Mouse (Mus musculus): Measurements from ENCODE around the gene Pdcd6ip.
A peak's percentile ranks its signal among the peaks of the same experiment; 100 is the strongest.
"Not testable (repeated sequence)": the region's sequence is repeated elsewhere in the genome, so short reads cannot be mapped to it uniquely, and the experiment has no call there.

The Pdcd6ip gene

DNA sequence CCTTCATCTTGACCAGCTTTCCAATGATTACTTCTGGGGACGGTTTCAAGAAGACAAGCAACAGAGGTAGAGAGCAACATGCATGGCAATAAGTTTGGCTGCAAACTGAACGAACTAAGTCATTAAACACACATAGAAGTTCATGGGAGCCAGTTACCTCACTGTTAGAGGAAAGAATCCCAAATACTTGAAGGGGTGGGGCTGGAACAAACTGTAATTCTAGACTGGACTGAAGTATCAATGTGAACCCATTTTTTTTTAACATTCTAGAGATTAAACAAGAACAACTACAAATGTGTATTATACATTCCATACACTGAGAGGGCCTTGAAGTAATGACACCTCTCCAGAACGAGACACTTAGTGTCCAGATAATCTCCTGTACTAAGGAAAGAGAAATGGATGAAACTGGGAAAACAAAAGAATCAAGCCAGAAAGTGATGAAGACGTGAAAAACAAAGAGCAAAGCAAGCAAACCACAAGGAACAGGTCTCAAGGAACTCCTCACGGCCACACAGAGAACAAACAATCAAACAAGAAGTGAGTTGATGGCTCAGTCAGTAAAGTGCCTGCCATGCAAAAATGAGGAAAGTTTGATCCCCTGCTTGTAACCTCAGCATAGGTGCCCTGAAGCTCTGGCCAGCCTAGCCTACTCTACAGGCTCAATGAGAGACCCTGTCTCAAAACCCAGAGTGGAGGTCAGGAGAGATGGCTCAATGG is 6.5 kb downstream of the Pdcd6ip start:
- no peak for DNase-seq

DNA sequence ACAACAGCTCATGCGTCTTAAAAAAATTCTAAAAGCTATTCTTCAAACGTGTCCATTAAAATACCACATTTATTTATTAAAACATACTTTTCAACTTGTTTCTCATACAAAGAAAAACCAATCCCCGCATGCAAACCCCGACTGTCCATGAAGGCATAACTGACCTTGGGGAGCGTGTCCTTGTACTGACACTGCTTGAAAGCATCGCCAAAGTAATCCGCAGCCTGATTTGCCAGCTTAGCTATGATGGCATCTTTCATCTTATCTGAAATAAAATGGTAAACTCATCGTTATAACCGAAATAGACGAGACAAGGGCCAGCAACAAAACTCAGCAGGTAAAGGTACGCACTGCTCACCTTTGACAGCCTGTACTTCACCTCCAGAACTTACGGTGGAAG is 20.6 kb downstream of the Pdcd6ip start:
- no peak for DNase-seq

DNA sequence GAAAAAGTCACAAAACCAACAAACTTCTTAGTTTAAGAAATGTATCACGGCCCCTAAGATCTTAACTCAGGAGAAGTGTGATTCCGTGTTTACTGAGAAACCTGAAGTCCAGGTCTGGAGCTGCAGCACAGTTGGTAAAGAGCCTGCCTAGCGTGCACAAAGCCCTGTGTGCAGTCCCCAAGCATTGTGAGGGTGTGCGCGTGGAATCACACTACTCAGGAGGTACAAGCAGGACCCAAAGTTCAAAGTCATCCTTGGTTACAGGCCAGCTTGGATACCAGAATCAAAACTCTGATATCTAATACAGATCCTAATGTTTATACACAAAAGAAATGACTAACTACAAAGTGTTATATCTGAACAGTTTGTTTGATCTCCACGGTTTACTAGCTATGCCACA is 34.3 kb downstream of the Pdcd6ip start:
- no peak for DNase-seq

DNA sequence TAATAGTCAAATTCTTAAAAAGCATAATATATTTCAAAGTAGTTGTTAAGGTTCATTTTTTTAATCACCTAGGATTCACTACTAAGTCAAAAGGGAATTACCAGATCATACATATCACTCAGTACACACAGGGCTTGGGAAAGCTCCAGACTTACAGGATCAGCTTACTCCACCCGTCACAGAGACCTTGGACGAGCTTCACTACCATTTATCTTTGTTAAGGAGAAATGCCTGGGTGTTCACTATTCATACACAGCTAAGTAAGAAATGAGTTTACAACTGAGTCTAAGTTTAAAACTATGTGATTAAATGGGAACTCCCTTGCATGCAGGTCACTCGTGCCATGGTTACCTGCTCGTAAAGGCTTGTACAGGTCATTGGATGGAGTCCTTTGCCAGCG is 35.7 kb downstream of the Pdcd6ip start:
- DNase-seq: no peak

DNA sequence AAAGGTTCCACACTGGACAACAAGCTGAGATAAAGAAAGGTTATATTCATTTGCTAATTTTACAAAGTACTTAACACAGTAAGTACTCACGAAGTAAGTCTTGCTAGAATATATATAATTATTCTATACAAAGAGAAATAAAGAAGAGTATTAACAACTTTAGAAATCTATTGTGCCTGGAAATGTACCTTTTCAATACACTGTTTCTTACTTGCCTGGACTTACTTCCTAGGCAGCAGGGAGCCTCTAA is 37.3 kb downstream of the Pdcd6ip start:
- DNase-seq: no peak

DNA sequence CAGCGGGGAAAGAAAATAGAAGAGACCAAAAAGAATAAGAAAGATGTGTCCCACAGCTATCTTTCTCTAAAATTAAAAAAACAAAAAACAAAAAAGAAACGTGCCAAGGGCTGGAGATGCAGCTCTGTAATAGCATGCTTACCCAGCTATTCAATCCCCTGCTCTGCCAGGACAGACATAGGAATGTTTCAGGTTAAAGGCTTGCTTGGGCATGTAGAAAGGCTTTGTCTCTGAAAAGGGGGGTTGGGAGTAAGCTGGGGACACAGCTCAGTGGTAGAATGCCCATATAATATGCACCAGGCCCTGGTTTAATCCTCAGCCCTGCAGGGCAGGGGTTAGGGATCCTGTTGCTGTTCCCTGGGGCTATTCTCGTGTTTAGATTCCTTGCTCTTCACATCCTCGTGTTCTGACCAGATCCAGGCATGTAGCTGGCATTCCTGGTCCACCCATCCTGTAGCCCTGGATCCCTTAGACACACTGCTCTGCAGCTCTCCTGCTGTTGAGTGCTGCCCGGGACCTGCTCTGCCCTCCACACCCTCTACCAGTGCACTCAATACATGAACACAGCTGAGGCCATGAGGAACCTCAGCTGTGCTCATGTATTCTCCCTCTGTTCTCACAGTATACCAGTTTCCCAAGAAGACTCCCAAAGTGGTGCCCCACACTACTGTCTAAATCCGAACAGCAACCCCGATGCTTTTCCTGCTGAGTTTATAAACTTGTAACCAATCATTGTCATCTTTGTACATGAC is 37.8 kb downstream of the Pdcd6ip start:
- no peak for DNase-seq

DNA sequence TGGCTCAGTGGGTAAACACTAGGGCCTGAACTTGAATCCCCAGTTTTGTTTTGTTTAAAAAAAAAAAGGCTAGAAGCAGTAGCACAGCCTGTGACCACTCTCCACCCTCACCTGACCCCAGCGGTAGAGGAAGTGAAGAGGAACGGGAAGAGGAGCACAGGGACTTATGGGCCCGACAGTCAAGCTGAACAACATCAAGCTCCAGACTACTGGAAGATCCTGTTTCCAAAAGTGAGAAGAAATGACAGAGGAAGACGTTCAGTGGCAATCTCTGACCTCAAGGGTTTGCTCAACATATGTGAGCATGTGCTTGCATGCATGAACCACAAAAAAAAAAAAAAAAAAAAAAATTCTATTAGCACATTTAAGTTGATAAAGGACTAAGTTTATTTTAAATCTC is 44.6 kb downstream of the Pdcd6ip start:
- DNase-seq: no peak

DNA sequence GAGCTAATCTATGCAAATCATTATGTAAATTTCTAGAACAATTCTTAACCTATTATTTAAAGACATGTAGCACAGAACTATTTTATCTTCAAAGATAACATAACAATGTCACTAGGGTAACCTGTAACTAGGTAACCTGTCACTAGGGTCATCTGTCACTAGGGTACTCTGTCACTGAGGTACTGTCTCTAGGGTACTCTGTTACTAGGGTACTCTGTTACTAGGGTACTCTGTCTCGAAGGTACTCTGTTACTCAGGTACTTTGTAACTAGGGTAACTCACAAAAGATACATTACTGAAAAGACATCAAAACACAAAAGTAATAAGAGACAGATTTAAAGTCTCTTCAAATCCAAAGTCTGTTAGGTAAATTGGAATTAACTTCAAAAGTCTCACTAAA is 50.2 kb downstream of the Pdcd6ip start:
- DNase-seq: no peak

DNA sequence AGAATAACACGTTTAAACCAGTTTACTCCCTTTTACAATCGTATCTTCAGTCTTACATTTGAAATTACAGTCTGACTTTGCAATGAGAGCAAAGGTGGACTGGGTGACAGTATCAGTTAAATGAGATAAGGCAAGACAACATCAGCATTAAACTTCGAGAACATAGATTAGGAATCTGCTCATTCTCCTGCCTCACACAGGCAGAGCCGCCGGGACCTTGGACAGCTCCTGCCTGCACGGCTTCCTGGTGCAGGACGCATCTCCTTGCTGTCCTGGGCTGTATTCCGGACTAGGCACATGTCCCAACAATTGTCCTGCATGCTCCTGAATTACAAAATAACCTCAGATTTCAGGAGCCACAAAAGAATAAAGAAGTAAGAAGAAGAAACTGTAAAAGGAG is 54.5 kb downstream of the Pdcd6ip start:
- no peak for DNase-seq

DNA sequence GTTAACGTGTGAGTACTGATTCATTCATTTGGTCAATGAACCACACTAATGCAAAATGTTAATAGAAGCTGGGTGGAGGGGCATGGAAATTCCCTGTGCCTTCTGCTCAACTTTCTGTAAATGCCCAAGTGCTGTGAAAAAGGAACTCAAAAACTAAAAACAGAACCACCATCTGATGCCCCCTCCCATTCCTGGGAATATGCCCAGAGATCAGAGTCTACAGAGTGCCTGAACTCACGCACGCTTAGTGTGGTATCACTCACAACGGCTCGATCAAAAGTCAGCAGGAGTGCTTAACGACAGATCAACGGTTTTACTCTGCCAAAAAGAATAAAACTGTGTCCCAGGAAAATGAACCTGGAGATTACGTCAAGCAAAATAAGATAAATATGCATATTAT is 57.3 kb downstream of the Pdcd6ip start:
- no peak for DNase-seq

DNA sequence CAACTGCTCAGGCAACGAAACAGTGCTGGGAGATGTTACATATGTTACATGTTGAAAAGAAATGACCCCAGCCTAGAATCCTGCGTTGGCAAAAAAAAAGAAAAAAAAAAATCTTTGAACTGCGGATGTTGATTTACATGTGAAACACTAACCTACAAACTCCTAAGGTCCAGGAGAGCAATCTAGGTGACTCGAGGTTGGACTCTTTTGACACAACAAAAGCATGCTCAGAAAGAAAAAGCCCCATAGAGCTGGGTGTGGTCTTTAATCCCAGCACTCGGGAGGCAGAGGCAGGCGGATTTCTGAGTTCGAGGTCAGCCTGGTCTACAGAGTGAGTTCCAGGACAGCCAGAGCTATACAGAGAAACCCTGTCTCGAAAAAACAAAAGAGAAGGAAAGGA is 58.8 kb downstream of the Pdcd6ip start:
- DNase-seq: not testable (repeated sequence)

DNA sequence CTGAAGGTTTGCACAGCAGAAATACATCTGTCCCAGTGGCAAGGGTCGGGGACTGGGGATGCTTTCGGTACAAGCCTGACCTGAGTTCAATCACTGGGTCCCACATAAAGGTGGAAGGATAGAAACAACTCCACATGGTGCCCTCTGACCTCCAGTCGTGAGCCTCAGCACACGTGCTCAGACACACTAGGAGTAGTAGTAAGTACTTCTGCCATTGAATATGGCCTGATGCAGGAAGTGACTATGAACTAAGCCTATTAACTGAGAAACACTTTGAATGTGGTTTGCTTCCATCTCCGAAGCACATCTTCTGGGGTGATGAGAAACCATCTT is 62.3 kb downstream of the Pdcd6ip start:
- DNase-seq: no peak

DNA sequence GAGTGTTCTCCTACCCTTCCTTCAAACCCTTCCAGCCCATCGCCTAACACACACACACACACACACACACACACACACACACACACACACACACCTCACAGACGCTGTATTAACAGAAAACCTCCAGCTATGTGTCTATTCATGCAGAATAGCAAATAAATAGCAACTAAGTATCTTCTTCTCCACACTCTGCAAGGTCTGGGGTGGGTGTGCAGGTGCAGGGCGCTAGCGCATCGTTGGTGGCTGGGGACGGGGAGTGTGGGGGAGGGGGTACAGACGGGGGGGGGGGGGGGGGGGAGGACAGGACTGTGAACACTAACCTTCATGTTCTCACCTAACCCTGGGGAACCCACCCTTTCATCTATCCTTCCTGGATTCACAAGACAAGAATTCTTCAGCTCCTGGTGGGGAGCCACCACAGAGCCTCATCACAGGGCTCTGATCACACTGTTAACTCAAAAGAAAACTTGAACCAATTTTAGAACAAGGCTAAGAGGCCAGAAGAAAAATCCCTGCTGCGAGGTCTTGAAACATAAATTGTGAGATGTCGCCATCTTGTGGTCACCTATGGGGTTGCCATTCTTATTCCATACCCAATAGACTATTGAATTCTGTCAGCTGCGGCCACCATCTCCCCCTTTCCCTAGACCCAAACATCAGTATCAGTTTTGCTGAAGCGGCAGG is 62.8 kb downstream of the Pdcd6ip start:
- peak; percentile 84 for DNase-seq

DNA sequence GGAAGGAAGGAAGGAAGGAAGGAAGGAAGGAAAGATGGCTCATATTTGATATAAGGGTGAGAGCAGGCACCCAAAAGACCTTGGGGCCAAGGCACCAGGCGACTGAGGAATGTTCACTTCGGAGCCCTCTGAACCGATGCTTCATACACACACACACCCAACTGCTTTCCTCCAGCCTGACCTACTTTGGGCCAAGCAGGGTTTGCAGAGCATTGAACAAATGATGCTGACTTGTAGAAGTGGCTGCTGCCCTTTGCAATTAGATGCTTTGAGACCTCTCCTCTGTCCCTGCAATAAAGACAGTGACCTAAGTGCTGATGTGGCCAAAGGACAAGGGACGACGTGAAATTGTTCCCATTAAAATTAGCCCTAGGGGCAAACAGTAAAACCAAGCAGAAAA is 63.4 kb downstream of the Pdcd6ip start:
- no peak for DNase-seq

DNA sequence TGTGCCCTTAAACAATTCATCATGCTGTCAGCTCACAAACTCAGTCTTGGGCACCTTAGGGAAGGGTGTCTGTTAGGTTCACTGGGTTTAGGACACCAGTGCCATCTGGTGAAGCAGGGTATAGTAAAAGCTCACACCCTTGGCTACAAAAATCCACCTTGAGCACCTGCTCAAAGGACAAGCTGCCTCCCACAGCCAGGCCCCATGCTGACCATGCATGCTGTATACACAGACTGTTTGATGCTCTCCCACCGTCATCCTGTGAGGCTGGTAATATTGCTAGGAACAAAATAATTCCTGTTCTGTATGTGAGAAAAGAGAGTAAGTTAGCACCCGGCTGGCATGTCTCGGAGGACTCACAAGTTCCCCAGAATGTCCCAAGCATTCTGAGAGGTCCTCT is 64.0 kb downstream of the Pdcd6ip start:
- DNase-seq: no peak

DNA sequence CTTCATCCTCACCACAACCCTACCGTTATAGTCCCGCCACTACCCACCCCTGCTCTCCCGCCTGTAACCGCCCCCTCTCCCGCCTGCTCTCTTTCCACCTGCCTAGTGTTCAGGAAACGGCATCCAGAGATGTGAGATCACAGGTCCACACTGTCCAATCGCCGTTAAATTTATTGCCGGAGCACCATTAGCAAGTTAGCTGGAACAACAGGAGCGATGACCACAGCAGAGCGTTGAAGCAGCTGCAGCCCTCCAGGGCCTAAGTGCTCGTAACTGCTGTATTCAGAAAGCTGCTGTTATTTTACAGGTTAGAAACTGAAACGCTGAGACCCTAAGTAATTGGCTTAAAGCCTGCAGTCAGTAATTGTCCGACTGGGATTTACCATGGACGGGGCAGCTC is 64.4 kb downstream of the Pdcd6ip start:
- DNase-seq: no peak

DNA sequence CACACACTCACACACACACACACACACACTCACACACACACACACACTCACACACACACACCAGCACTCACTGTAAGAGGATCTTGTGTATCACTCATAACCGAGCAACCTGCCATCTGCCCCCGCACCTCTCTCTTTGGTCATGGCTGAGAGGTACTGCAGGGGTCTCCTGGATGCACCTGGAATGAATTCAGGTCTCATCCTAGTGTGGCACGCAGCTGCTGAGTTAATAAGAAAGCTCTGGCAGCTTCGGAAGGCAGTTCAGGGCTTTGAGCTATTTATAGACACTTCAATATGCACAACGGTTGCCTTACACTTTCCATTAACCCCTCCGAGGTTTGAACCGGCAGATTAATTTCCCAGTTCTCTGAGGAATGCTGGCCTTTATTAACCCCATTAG is 73.1 kb downstream of the Pdcd6ip start:
- DNase-seq: no peak

DNA sequence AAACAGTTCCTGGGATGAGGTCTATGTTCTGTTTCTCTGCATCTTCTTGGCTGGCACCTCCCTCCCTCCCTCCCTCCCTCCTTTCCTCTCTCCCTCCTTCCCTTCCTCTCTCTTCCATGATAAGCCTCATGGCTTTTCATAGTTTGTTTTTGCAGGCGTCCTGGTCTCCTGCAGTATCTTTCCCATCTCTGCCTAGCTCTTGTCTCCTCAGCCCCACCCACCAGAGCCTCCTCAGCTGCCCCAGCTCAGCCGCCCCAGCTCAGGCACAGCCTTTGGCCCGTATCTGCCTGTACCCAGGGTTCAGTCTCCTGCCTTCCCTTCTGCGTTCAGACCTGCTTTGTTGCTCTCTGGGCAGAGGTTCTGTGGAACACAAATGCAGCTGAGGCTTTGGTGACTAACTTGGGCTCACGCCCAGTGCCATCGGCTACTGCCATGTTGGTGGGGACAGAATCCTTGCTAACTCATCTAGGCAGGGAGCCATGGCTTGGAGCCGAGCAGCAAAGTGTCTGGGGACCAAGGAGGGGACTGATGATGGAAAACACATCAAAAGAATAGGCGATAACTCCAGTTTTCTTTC is 74.8 kb downstream of the Pdcd6ip start:
- peak; percentile 53 for DNase-seq

DNA sequence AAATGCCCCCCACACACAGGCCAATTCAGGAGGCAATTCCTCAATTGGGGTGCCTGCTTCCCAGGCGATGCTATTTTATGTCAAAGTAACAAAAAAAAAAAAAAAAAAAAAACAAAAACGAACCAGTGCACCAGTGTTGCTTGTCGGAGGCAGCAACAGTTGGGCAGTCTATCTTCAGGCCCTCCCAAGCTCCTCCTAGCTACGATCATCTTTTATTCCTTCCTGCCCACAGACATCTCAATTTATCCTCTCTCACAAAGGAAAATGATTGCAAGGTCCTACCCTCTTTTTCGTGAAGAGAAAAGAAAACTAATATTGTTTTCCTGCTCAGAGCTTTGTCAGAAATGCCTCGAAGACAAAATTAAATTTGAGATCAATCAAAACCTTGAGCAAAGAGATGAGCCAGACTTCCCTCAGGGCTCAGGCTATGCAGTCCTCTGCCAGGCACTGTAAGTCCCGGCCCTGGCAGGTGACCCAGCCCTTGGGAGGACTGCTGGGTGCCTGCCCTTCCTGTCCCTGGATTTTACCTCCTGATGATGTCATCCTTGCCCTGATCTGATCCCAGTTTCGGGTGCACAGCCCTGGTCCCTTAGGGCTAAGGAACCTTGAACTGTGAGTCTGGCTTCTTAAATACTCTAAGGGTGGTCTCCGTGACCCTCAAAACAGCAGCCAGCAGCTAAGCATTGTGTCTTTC is 75.6 kb downstream of the Pdcd6ip start:
- no peak for DNase-seq

DNA sequence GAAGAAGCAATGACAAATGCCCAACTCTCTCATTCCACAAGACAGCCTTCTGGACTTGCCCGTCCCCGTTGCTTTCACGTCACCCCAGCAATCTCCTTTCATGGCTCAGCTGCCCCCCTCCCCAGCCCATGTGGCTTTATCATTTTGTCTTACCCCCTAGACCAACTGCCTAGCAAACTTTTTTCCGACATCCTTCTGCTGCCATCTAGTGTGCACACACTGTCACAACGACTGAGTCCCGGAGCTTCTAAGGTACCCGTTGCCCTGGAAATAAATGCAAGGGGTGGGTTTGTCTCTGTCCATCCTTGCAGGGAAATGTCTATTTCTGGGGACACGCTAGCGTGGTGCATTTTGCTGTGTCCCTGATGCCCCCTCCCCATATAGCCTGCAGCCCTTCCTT is 78.4 kb downstream of the Pdcd6ip start:
- peak; percentile 75 for DNase-seq

DNA sequence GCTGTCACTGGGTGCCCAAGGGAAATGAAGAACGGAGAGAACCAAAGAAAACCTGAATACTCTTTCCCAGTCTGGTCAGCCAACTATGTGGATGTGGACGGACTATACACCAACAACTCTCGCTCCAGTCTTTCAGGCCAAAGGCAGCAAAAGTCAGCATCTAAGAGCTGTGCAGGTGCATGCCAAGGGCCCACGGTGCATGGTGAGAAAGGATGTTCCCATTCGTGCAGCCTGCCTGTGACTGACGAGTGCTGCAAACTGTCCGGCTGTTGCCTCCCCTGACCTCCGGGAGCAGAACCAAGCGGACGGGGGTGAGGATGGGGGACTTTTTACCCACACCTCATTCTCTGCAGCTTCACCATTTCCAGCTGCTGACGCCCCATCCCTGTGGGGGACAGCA is 78.9 kb downstream of the Pdcd6ip start:
- no peak for DNase-seq

DNA sequence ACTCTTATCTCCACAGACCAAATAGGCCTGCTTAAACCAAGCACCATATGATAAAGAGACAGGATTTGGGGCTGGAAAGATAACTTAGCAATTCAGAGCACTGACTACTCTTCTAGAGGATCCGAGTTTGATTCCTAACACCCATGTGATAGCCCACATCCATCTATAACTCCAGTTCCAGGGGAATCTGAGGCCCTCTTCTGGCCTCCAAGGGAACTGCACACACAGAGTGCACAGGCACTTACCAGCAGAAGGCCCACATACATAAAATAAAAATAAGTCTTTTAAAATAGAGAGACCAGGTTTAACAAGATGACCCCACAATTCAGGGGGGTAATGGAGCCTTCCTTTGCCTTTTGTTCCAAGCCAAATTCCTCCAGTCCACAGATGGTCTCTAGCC is 79.3 kb downstream of the Pdcd6ip start:
- no peak for DNase-seq

DNA sequence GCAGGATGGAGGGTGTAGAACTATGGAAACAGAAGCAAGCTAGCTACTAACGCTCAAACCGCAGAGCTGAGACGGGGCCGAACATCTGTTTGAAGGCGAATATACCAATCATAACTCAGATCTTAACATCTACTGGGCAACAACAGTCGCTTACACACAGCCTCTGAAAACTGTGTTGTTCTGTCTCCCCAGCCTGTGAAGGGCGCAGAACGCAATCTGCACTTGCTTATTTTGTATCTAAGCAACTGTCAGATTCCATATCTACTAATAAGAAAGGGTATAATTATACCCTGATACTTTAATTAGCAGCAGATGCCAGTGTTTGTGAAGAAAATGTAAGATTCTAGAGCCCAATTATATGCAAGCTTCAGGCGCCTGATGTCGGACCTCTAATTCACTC is 81.3 kb downstream of the Pdcd6ip start:
- no peak for DNase-seq

DNA sequence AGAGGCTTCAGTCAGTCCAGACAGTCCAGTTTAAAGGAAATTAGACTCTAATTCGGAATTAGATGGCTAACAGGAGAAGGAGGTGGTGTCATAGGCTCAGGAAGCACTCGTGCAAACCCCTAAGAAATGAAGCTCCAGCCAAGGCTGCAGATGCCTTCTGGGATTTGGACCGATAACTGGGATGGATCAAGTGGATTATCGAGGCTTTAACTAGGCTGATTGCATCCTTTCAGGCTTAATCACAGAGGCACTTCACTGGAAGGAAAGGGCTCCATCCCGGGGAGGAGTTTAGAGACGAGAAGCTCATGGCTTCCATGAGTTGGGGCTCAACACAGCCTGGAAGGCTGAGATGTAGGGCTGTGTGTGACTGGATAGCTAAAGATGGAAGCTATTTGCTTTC is 84.0 kb downstream of the Pdcd6ip start:
- DNase-seq: no peak

All from right cerebral cortex, postnatal 4 days (tissue).